Mouse (Mus musculus): ENCODE results near the gene Smim17. TPM values are rescaled to one million over a fixed set of nuclear protein-coding genes. Genes with fewer than 3 reads are reported as not detected.
A peak's percentile ranks its signal among the peaks of the same experiment; 100 is the strongest.

Smim17 gene
- polyA plus RNA-seq, 2 experiments = 0.42 TPM; not detected in 1

- Histone ChIP-seq H3K4me1 (replicated peaks; ENCODE audit: control insufficient read depth in 2 of 2, insufficient read depth in 2 of 2, low read length in 1 of 2) (no peaks in the 10 kb centered on the region), H3K9me3 (ENCODE audit: control insufficient read depth, low read length) (no peaks in the 10 kb centered on the region), H3K4me3 (ENCODE audit: insufficient read depth in 1 of 2, low read depth in 2 of 2, low read length in 2 of 2) (no peak overlapping the region), H3K4me2 (ENCODE audit: low read depth) (no peak overlapping the region), H3K27ac (no peak overlapping the region), H3K9ac (replicated peaks) (no peak overlapping the region), H3K36me3 (replicated peaks; ENCODE audit: control insufficient read depth, insufficient read depth, low read depth) (no peaks in the 10 kb centered on the region), H3K27me3 (ENCODE audit: control insufficient read depth, insufficient read depth, low read length) (no peaks in the 10 kb centered on the region)
- no peak for DNase-seq (ENCODE audit: low read depth in 3 of 3, low spot score in 3 of 3)
- WGBS (ENCODE audit: insufficient replicate concordance) = 12% methylated on average over 20 of the region's 22 CpGs
- no peak for TF ChIP-seq CTCF (IDR thresholded peaks at IDR 0.05; ENCODE audit: low read depth)
- TF ChIP-seq EP300 (IDR thresholded peaks at IDR 0.05; ENCODE audit: low read depth) = no peak
- no peak for ATAC-seq (ENCODE audit: insufficient read depth)
These were observed 16.3 kb downstream of the Smim17 start for GRCm38 (mm10) chr7:6414626-6415441.

GRCm38 (mm10) chr7:6415442-6415787, 16.9 kb downstream of the Smim17 start:
- Histone ChIP-seq H3K9me3 (ENCODE audit: control insufficient read depth, low read length) (no peaks in the 10 kb centered on the region), H3K9ac (replicated peaks) (no peak overlapping the region), H3K4me2 (ENCODE audit: low read depth) (no peak overlapping the region), H3K4me3 (ENCODE audit: insufficient read depth in 1 of 2, low read depth in 2 of 2, low read length in 2 of 2) (no peak overlapping the region), H3K4me1 (replicated peaks; ENCODE audit: control insufficient read depth in 2 of 2, insufficient read depth in 2 of 2, low read length in 1 of 2) (no peaks in the 10 kb centered on the region), H3K27me3 (ENCODE audit: control insufficient read depth, insufficient read depth, low read length) (no peaks in the 10 kb centered on the region), H3K36me3 (replicated peaks; ENCODE audit: control insufficient read depth, insufficient read depth, low read depth) (no peaks in the 10 kb centered on the region), H3K27ac (no peak overlapping the region)
- DNase-seq (ENCODE audit: low read depth in 3 of 3, low spot score in 3 of 3) (no peak), ATAC-seq (ENCODE audit: insufficient read depth) (no peak)
- TF ChIP-seq CTCF (IDR thresholded peaks at IDR 0.05; ENCODE audit: low read depth) (no peak), EP300 (IDR thresholded peaks at IDR 0.05; ENCODE audit: low read depth) (no peak)
- WGBS (ENCODE audit: insufficient replicate concordance) = 17% methylated on average over 8 of the region's 8 CpGs

GRCm38 (mm10) chr7:6419894-6420293, 21.4 kb downstream of the Smim17 start:
- H3K4me3 ChIP-seq (ENCODE audit: insufficient read depth in 1 of 2, low read depth in 2 of 2, low read length in 2 of 2) = no peak overlapping the region
- no peak overlapping the region for H3K4me2 ChIP-seq (ENCODE audit: low read depth)
- no peak for DNase-seq (ENCODE audit: low read depth in 3 of 3, low spot score in 3 of 3)
- H3K27ac ChIP-seq = no peak overlapping the region
- no peak overlapping the region for H3K9ac ChIP-seq (replicated peaks)
- no peaks in the 10 kb centered on the region for H3K9me3 ChIP-seq (ENCODE audit: control insufficient read depth, low read length)
- TF ChIP-seq CTCF (IDR thresholded peaks at IDR 0.05; ENCODE audit: low read depth) (no peak), EP300 (IDR thresholded peaks at IDR 0.05; ENCODE audit: low read depth) (no peak)
- ATAC-seq (ENCODE audit: insufficient read depth) = no peak
- no peaks in the 10 kb centered on the region for H3K4me1 ChIP-seq (replicated peaks; ENCODE audit: control insufficient read depth in 2 of 2, insufficient read depth in 2 of 2, low read length in 1 of 2)
- no peaks in the 10 kb centered on the region for H3K27me3 ChIP-seq (ENCODE audit: control insufficient read depth, insufficient read depth, low read length)
- no peaks in the 10 kb centered on the region for H3K36me3 ChIP-seq (replicated peaks; ENCODE audit: control insufficient read depth, insufficient read depth, low read depth)
- 56% methylated on average over 6 of the region's 6 CpGs for WGBS (ENCODE audit: insufficient replicate concordance)

- no peaks in the 10 kb centered on the region for H3K27me3 ChIP-seq (ENCODE audit: control insufficient read depth, insufficient read depth, low read length)
- H3K4me3 ChIP-seq (ENCODE audit: insufficient read depth in 1 of 2, low read depth in 2 of 2, low read length in 2 of 2) = no peak overlapping the region
- no peaks in the 10 kb centered on the region for H3K4me1 ChIP-seq (replicated peaks; ENCODE audit: control insufficient read depth in 2 of 2, insufficient read depth in 2 of 2, low read length in 1 of 2)
- DNase-seq (ENCODE audit: low read depth in 3 of 3, low spot score in 3 of 3) (no peak), ATAC-seq (ENCODE audit: insufficient read depth) (no peak)
- H3K9me3 ChIP-seq (ENCODE audit: control insufficient read depth, low read length) = no peaks in the 10 kb centered on the region; the same call in 1 of the 2 replicates
- 61% methylated on average over 3 of the region's 3 CpGs for WGBS (ENCODE audit: insufficient replicate concordance)
- no peak overlapping the region for H3K4me2 ChIP-seq (ENCODE audit: low read depth)
- peak; percentile 35 for TF ChIP-seq CTCF (IDR thresholded peaks at IDR 0.05; ENCODE audit: low read depth)
- TF ChIP-seq EP300 (IDR thresholded peaks at IDR 0.05; ENCODE audit: low read depth) = no peak
- no peak overlapping the region for H3K9ac ChIP-seq (replicated peaks)
- no peak overlapping the region for H3K27ac ChIP-seq
- no peaks in the 10 kb centered on the region for H3K36me3 ChIP-seq (replicated peaks; ENCODE audit: control insufficient read depth, insufficient read depth, low read depth)
These were observed 30.9 kb downstream of the Smim17 start for GRCm38 (mm10) chr7:6429381-6429780.

- TF ChIP-seq CTCF (IDR thresholded peaks at IDR 0.05; ENCODE audit: low read depth) (peak; percentile 80), EP300 (IDR thresholded peaks at IDR 0.05; ENCODE audit: low read depth) (no peak)
- H3K9me3 ChIP-seq (ENCODE audit: control insufficient read depth, low read length) = no peaks in the 10 kb centered on the region; the same call in 1 of the 2 replicates
- WGBS (ENCODE audit: insufficient replicate concordance) = 22% methylated on average over 2 of the region's 2 CpGs
These were observed 31.8 kb downstream of the Smim17 start for GRCm38 (mm10) chr7:6430342-6430741.

More at GRCm38 (mm10) chr7:6430342-6430741, 31.8 kb downstream of the Smim17 start:
- no peaks in the 10 kb centered on the region for H3K36me3 ChIP-seq (replicated peaks; ENCODE audit: control insufficient read depth, insufficient read depth, low read depth)
- no peak overlapping the region for H3K27ac ChIP-seq
- DNase-seq (ENCODE audit: low read depth in 3 of 3, low spot score in 3 of 3) (peak in 2 of 3 experiments; percentile 2 to 9), ATAC-seq (ENCODE audit: insufficient read depth) (no peak)
- no peak overlapping the region for H3K4me2 ChIP-seq (ENCODE audit: low read depth)
- H3K4me3 ChIP-seq (ENCODE audit: insufficient read depth in 1 of 2, low read depth in 2 of 2, low read length in 2 of 2) = no peak overlapping the region
- no peaks in the 10 kb centered on the region for H3K4me1 ChIP-seq (replicated peaks; ENCODE audit: control insufficient read depth in 2 of 2, insufficient read depth in 2 of 2, low read length in 1 of 2)
- H3K9ac ChIP-seq (replicated peaks) = no peak overlapping the region
- no peaks in the 10 kb centered on the region for H3K27me3 ChIP-seq (ENCODE audit: control insufficient read depth, insufficient read depth, low read length)

All from liver, embryonic 14.5 days (tissue).